Mouse (Mus musculus) midbrain, embryonic 13.5 days (tissue): ENCODE measurements around the gene Slc2a8. TPM values are rescaled to one million over a fixed set of nuclear protein-coding genes. Genes with fewer than 3 reads are reported as not detected.
A peak's percentile ranks its signal among the peaks of the same experiment; 100 is the strongest.

Experiments used
- ATAC-seq: fragments of 200-750 bp; cut with Nextera tagmentation; 2 replicates; pipeline ENCODE4 v1.8.0; 2017; ENCODE audit warnings: mild to moderate bottlenecking, moderate TSS enrichment, moderate library complexity
- H3K27ac ChIP-seq: fragments of 300-500 bp; sonication (generic); 2 replicates; pipeline ENCODE4 v1.5.1; 2015; ENCODE audit warnings: inconsistent platforms, mild to moderate bottlenecking, moderate library complexity
- H3K27me3 ChIP-seq: fragments of 300-500 bp; sonication (generic); 2 replicates; pipeline ENCODE4 v1.6.1; 2015; ENCODE audit warnings: mild to moderate bottlenecking, inconsistent platforms
- H3K36me3 ChIP-seq: fragments of 300-500 bp; sonication (generic); 2 replicates; pipeline ENCODE4 v1.6.1; 2015; ENCODE audit warnings: mild to moderate bottlenecking, inconsistent platforms
- H3K4me1 ChIP-seq: fragments of 300-500 bp; sonication (generic); replicated peaks from 2 replicates; pipeline ENCODE4 v1.6.1; 2015; ENCODE audit warnings: inconsistent platforms
- H3K4me2 ChIP-seq: fragments of 300-500 bp; sonication (generic); replicated peaks from 2 replicates; pipeline ENCODE4 v1.6.1; 2015; ENCODE audit warnings: moderate library complexity, mild to moderate bottlenecking, inconsistent platforms
- H3K4me3 ChIP-seq: fragments of 300-500 bp; sonication (generic); replicated peaks from 2 replicates; pipeline ENCODE4 v1.5.1; 2015; ENCODE audit warnings: mild to moderate bottlenecking, inconsistent platforms
- H3K9ac ChIP-seq: fragments of 300-500 bp; sonication (generic); replicated peaks from 2 replicates; pipeline ENCODE4 v1.6.1; 2015; ENCODE audit warnings: mild to moderate bottlenecking, inconsistent platforms
- H3K9me3 ChIP-seq: fragments of 300-500 bp; sonication (generic); 2 replicates; pipeline ENCODE4 v1.6.1; 2016; ENCODE audit warnings: mild to moderate bottlenecking, inconsistent platforms
- WGBS: fragments of 180-500 bp; shearing (Covaris S2); methylation state at CpG from one replicate; pipeline ENCODE4 v1.1.7; 2015; 5-methylcytosine and 5-hydroxymethylcytosine counted together
- polyA plus RNA-seq: library from polyadenylated mRNA; unstranded; fragments of >200 nt; fragmentation: Nextera tagmentation; extraction: Ambion mirVana; gene quantifications from 2 replicates; pipeline ENCODE4 v1.2.1, GENCODE M21; 2015

Slc2a8 gene
- polyA plus RNA-seq, 1 experiment from 2014 or later: 20.6 TPM

GRCm38 (mm10) chr2:32992130-32992529, 10.2 kb upstream of the Slc2a8 start:
- Histone ChIP-seq H3K36me3 (peaks cover 7% of the 10 kb centered on the region; the same call in 1 of the 2 replicates), H3K27ac (no peak overlapping the region)
- WGBS: 77% methylated on average over 6 of the region's 6 CpGs

GRCm38 (mm10) chr2:32990167-32990832, 8.4 kb upstream of the Slc2a8 start:
- no peak overlapping the region for H3K9ac ChIP-seq
- no peaks in the 10 kb centered on the region for H3K4me1 ChIP-seq
- WGBS: 50% methylated on average over 13 of the region's 13 CpGs
- no peaks in the 10 kb centered on the region for H3K9me3 ChIP-seq
- H3K27me3 ChIP-seq: no peaks in the 10 kb centered on the region
- H3K36me3 ChIP-seq: peaks cover 7% of the 10 kb centered on the region; the same call in 1 of the 2 replicates
- H3K27ac ChIP-seq: no peak overlapping the region
- H3K4me3 ChIP-seq: no peak overlapping the region
- no peak for ATAC-seq
- no peak overlapping the region for H3K4me2 ChIP-seq

More at GRCm38 (mm10) chr2:32992130-32992529, 10.2 kb upstream of the Slc2a8 start:
- Histone ChIP-seq H3K9me3 (no peaks in the 10 kb centered on the region), H3K4me1 (no peaks in the 10 kb centered on the region), H3K4me3 (no peak overlapping the region), H3K4me2 (no peak overlapping the region), H3K9ac (no peak overlapping the region), H3K27me3 (no peaks in the 10 kb centered on the region)
- ATAC-seq: no peak

DNA sequence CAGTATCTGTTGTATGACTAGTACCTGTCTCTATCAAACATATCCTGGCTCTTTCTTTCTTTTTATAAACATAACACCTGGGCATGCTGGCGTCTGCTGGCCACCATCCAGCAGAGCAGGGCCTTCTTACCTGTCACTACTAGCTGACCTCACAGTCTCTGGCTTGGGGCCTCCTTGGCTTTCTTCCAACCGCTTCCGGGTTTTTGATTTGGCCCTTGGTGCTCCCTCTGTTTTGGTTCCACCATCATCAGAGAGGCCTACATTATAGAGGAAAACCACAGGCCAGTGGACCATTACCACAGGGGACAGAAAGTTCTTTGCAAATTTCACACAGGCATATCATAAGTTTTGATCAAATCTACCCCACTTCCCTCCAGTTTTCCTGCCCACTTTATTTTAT, 7.5 kb upstream of the Slc2a8 start:
- WGBS: 79% methylated on average over 3 of the region's 3 CpGs
- Histone ChIP-seq H3K4me3 (no peak overlapping the region), H3K36me3 (peaks cover 7% of the 10 kb centered on the region; the same call in 1 of the 2 replicates), H3K27ac (no peak overlapping the region), H3K9me3 (no peaks in the 10 kb centered on the region), H3K9ac (no peak overlapping the region), H3K4me2 (no peak overlapping the region), H3K4me1 (no peaks in the 10 kb centered on the region), H3K27me3 (no peaks in the 10 kb centered on the region; the same call in 1 of the 2 replicates)
- no peak for ATAC-seq

- Histone ChIP-seq H3K27ac (no peak overlapping the region), H3K36me3 (no peaks in the 10 kb centered on the region), H3K4me3 (no peak overlapping the region), H3K27me3 (peaks cover 4% of the 10 kb centered on the region; the same call in 1 of the 2 replicates), H3K4me1 (peaks cover 12% of the 10 kb centered on the region), H3K4me2 (no peak overlapping the region), H3K9me3 (no peaks in the 10 kb centered on the region), H3K9ac (no peak overlapping the region)
- ATAC-seq: no peak
- 64% methylated on average over 8 of the region's 8 CpGs for WGBS
Measured at GRCm38 (mm10) chr2:32985844-32986243, 4.0 kb upstream of the Slc2a8 start.

DNA sequence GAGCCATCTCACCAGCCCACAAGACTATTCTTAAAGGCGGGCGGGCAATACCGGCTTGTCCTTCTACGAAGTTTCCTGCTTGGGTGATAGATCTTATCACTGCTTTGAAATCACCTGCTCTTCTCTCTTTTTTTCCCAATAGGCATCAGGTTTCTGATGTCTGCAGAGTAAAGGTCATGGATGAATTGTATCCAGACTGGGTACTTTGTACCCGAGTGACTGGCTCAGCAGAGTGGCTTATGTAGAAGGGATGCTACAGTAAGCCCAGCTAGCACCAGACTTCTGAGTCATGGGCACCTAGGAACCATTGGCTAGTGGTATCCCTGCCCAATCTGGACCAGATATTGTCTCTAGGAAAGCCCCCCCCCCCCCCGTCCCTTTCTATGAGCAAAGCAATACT, 1.7 kb upstream of the Slc2a8 start:
- no peak overlapping the region for H3K9ac ChIP-seq
- no peaks in the 10 kb centered on the region for H3K36me3 ChIP-seq
- H3K4me2 ChIP-seq: no peak overlapping the region
- no peaks in the 10 kb centered on the region for H3K9me3 ChIP-seq
- 56% methylated on average over 6 of the region's 6 CpGs for WGBS
- no peak overlapping the region for H3K4me3 ChIP-seq
- peaks cover 4% of the 10 kb centered on the region; the same call in 1 of the 2 replicates for H3K27me3 ChIP-seq
- peaks cover 18% of the 10 kb centered on the region for H3K4me1 ChIP-seq
- H3K27ac ChIP-seq: no peak overlapping the region
- no peak for ATAC-seq

DNA sequence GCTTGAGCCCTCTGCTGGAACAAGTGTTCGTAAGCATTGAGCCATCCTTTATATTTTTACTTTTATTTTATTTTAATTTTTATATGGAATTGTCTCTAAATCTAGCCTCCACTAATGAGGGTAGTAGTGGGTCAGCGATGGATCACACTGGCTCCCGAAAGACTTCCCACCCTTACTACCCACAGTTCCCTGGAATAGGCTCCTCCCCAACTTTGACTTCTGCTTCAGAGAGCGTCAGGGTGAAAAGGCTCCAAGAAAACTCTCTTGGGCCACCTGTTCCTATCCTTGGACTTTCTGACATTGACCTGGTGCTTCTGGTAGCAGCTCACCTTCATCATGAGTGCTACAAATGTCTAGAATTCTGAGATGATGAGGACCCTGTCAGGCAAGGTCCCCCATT, 817 bp upstream of the Slc2a8 start:
- no peak overlapping the region for H3K27ac ChIP-seq
- no peaks in the 10 kb centered on the region for H3K9me3 ChIP-seq
- H3K4me2 ChIP-seq: peak overlapping the region; percentile 92
- H3K9ac ChIP-seq: no peak overlapping the region
- peaks cover 4% of the 10 kb centered on the region; the same call in 1 of the 2 replicates for H3K27me3 ChIP-seq
- 4% methylated on average over 4 of the region's 4 CpGs for WGBS
- ATAC-seq: no peak
- peaks cover 3% of the 10 kb centered on the region; the same call in 1 of the 2 replicates for H3K36me3 ChIP-seq
- H3K4me1 ChIP-seq: peaks cover 18% of the 10 kb centered on the region
- peak overlapping the region; percentile 70 for H3K4me3 ChIP-seq

DNA sequence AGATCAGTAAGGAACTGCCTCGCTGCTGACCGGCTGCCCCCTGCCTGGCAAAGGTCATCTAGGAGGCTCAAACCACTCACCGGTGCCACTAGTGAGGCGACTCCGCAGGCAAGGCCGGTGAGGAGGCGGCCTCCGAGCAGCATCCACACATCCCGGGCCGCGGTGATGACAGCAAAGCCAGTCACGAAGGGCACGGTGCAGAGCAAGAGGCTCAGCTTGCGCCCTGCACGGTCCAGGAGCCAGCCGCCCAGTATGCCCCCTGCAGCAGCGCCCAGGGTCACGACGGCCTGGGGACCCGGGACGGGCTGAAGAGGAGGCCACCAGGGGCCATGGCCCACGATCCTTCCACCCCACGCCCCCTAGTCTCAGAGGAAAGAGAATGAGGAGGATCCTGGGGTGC, 602 bp downstream of the Slc2a8 start:
- Histone ChIP-seq H3K4me2 (peak overlapping the region; percentile 92), H3K9me3 (no peaks in the 10 kb centered on the region), H3K27me3 (peaks cover 4% of the 10 kb centered on the region; the same call in 1 of the 2 replicates), H3K9ac (peak overlapping the region; percentile 83), H3K27ac (peak overlapping the region; percentile 52), H3K4me3 (peak overlapping the region; percentile 70), H3K36me3 (peaks cover 8% of the 10 kb centered on the region), H3K4me1 (peaks cover 18% of the 10 kb centered on the region)
- peak; percentile 57 for ATAC-seq
- WGBS: under 1% methylated on average over 23 of the region's 23 CpGs

DNA sequence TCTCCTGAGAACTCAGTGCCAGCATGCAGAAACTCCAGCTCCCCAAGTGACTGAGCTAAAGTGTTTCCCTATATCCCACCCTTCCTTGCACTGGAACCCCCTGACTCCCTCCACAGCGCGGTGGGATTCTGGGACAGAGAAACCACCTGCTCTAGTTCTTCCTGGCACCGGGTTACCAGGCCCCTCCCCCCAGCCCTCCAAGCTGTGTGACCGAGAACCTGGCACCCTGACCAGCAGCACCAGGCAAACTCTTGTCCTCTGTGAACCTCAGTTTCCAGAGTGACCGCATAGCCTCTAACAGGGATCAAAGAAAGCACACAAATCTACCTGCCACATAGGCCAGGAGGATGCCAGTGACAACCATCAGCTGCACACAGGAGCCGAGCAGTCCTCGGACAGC, 2.2 kb downstream of the Slc2a8 start:
- Histone ChIP-seq H3K36me3 (peaks cover 20% of the 10 kb centered on the region), H3K4me3 (no peak overlapping the region), H3K27ac (no peak overlapping the region), H3K4me1 (peaks cover 18% of the 10 kb centered on the region), H3K27me3 (peaks cover 4% of the 10 kb centered on the region; the same call in 1 of the 2 replicates), H3K4me2 (no peak overlapping the region), H3K9me3 (no peaks in the 10 kb centered on the region), H3K9ac (0 out of 2 replicates have a peak overlapping the region, but pooled peaks have one; percentile 7)
- 87% methylated on average over 7 of the region's 7 CpGs for WGBS
- no peak for ATAC-seq

GRCm38 (mm10) chr2:32978675-32979074, 3.2 kb downstream of the Slc2a8 start:
- Histone ChIP-seq H3K9ac (no peak overlapping the region), H3K36me3 (peaks cover 30% of the 10 kb centered on the region), H3K4me3 (no peak overlapping the region), H3K4me2 (no peak overlapping the region), H3K27ac (no peak overlapping the region), H3K27me3 (0 out of 2 replicates have a peak, but pooled peaks cover 4% of the 10 kb centered on the region), H3K4me1 (peaks cover 18% of the 10 kb centered on the region), H3K9me3 (no peaks in the 10 kb centered on the region)
- 80% methylated on average over 3 of the region's 3 CpGs for WGBS
- ATAC-seq: no peak

DNA sequence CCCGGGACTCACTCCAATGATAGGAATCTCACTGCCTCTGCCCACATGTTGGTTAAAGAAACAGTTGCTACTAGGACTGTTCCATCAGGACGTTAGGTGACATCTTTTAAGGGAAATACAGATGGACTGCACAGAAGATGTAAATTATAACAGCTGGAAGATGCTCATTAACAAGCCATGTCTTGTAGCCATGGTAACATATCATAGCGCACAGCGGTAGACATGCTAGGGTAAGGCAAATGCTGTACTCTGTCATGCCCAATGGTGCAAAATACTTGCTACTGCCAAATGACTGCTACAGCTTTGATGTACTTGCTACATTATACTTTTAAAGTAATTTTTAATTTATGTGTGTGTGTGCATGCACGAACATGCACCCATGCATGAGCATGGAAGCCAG, 4.8 kb downstream of the Slc2a8 start:
- ATAC-seq: no peak
- Histone ChIP-seq H3K4me2 (no peak overlapping the region), H3K4me3 (no peak overlapping the region), H3K36me3 (peaks cover 43% of the 10 kb centered on the region), H3K27ac (no peak overlapping the region), H3K27me3 (no peaks in the 10 kb centered on the region), H3K9me3 (no peaks in the 10 kb centered on the region), H3K4me1 (peaks cover 12% of the 10 kb centered on the region), H3K9ac (no peak overlapping the region)
- WGBS: 82% methylated on average over 5 of the region's 5 CpGs

- H3K4me1 ChIP-seq: 0 out of 2 replicates have a peak, but pooled peaks cover 2% of the 10 kb centered on the region
- H3K27ac ChIP-seq: no peak overlapping the region
- H3K4me2 ChIP-seq: no peak overlapping the region
- no peak overlapping the region for H3K4me3 ChIP-seq
- peaks cover 43% of the 10 kb centered on the region for H3K36me3 ChIP-seq
- H3K9ac ChIP-seq: no peak overlapping the region
- no peaks in the 10 kb centered on the region for H3K27me3 ChIP-seq
- no peak for ATAC-seq
- H3K9me3 ChIP-seq: no peaks in the 10 kb centered on the region
- 91% methylated on average over 8 of the region's 8 CpGs for WGBS
Measured at GRCm38 (mm10) chr2:32974216-32974615, 7.7 kb downstream of the Slc2a8 start.

GRCm38 (mm10) chr2:32971235-32971634, 10.6 kb downstream of the Slc2a8 start:
- H3K27ac ChIP-seq: no peak overlapping the region

More at GRCm38 (mm10) chr2:32971235-32971634, 10.6 kb downstream of the Slc2a8 start:
- WGBS: 41% methylated on average over 9 of the region's 9 CpGs
- H3K36me3 ChIP-seq: peaks cover 35% of the 10 kb centered on the region
- H3K9me3 ChIP-seq: no peaks in the 10 kb centered on the region
- H3K27me3 ChIP-seq: no peaks in the 10 kb centered on the region
- peaks cover 20% of the 10 kb centered on the region for H3K4me1 ChIP-seq
- no peak overlapping the region for H3K9ac ChIP-seq
- H3K4me2 ChIP-seq: no peak overlapping the region
- H3K4me3 ChIP-seq: no peak overlapping the region
- no peak for ATAC-seq
